Mouse (Mus musculus) neural tube, embryonic 12.5 days (tissue): ENCODE measurements around the gene Atad1. TPM values are rescaled to one million over a fixed set of nuclear protein-coding genes. Genes with fewer than 3 reads are reported as not detected.

Source experiments
- ATAC-seq: fragments of 200-750 bp; cut with Nextera tagmentation; 2 replicates; pipeline ENCODE4 v1.8.0; 2017; ENCODE audit warnings: low read depth, mild to moderate bottlenecking, moderate TSS enrichment, moderate library complexity; ENCODE audit not compliant: low FRiP score
- H3K27ac ChIP-seq: fragments of 300-500 bp; sonication (generic); 2 replicates; pipeline ENCODE4 v1.5.1; 2016
- H3K27me3 ChIP-seq: fragments of 300-500 bp; sonication (generic); replicated peaks from 2 replicates; pipeline ENCODE4 v1.6.1; 2016; ENCODE audit warnings: mild to moderate bottlenecking
- H3K36me3 ChIP-seq: fragments of 300-500 bp; sonication (generic); 2 replicates; pipeline ENCODE4 v1.6.1; 2016; ENCODE audit warnings: mild to moderate bottlenecking
- H3K4me1 ChIP-seq: fragments of 300-500 bp; sonication (generic); 2 replicates; pipeline ENCODE4 v1.6.1; 2016
- H3K4me2 ChIP-seq: fragments of 300-500 bp; sonication (generic); replicated peaks from 2 replicates; pipeline ENCODE4 v1.6.1; 2016; ENCODE audit warnings: mild to moderate bottlenecking
- H3K4me3 ChIP-seq: fragments of 300-500 bp; sonication (generic); 2 replicates; pipeline ENCODE4 v1.5.1; 2016
- H3K9ac ChIP-seq: fragments of 300-500 bp; sonication (generic); 2 replicates; pipeline ENCODE4 v1.6.1; 2016; ENCODE audit warnings: mild to moderate bottlenecking
- H3K9me3 ChIP-seq: fragments of 300-500 bp; sonication (generic); 2 replicates; pipeline ENCODE4 v1.6.1; 2016; ENCODE audit warnings: mild to moderate bottlenecking
- WGBS: fragments of 180-500 bp; shearing (Covaris S2); methylation state at CpG from one replicate; pipeline ENCODE4 v1.1.7; 2016; 5-methylcytosine and 5-hydroxymethylcytosine counted together
- polyA plus RNA-seq: library from polyadenylated mRNA; unstranded; fragments of >200 nt; fragmentation: Nextera tagmentation; extraction: Ambion mirVana; gene quantifications from 2 replicates; pipeline ENCODE4 v1.2.1, GENCODE M21; 2016

The Atad1 gene
- polyA plus RNA-seq, 1 experiment from 2014 or later = 101 TPM

- no peaks in the 10 kb centered on the region for H3K4me1 ChIP-seq
- no peaks in the 10 kb centered on the region for H3K9me3 ChIP-seq
- no peak overlapping the region for H3K27ac ChIP-seq
- no peak for ATAC-seq
- H3K27me3 ChIP-seq = no peaks in the 10 kb centered on the region
- H3K4me2 ChIP-seq = no peak overlapping the region
- no peak overlapping the region for H3K4me3 ChIP-seq
- no peak overlapping the region for H3K9ac ChIP-seq
- WGBS = 73% methylated on average over 5 of the region's 5 CpGs
- H3K36me3 ChIP-seq = 0 out of 2 replicates have a peak, but pooled peaks cover 3% of the 10 kb centered on the region
Observed at GRCm38 (mm10) chr19:32659346-32659745, 80.2 kb downstream of the Atad1 start.

DNA sequence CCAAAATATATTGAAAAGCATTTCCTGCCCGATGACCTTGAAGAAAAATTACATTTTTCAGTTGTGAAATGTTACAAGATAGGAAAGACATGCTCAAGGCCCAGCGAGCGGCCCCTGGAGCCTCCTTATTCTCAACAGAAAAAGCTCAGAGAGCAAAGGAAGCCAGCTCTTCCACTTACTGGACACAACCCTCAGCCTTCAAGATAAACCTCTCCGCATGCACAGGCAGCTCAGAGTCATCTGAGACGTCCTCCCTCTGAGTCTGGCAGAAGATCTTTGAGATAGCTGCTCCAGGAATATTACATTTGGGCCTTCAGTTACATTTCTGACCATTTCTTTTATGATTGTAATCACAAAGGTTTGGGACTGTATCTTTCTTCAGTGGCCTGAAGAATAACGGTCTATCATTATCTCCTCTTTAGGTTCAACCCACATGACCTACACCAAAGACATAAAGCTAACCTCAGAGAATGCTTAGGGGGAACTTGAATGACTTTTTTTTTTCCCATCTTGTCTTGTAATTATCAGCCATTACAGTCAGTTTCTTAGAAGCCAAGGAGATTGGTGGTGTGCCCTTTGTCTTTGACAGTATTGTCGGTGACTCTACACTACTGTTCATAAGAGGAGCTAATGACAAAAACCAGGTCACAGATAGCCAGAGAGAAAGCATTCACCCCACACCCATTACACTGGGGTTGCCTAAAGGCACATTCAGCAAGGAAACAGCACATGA, 85.8 kb downstream of the Atad1 start:
- Histone ChIP-seq H3K4me3 (no peak overlapping the region), H3K4me1 (no peaks in the 10 kb centered on the region), H3K9ac (no peak overlapping the region), H3K27me3 (no peaks in the 10 kb centered on the region), H3K27ac (no peak overlapping the region), H3K9me3 (no peaks in the 10 kb centered on the region), H3K36me3 (no peaks in the 10 kb centered on the region), H3K4me2 (no peak overlapping the region)
- no peak for ATAC-seq
- 92% methylated on average over 7 of the region's 7 CpGs for WGBS

- no peak overlapping the region for H3K4me3 ChIP-seq
- no peaks in the 10 kb centered on the region for H3K9me3 ChIP-seq
- 0 out of 2 replicates have a peak, but pooled peaks cover 4% of the 10 kb centered on the region for H3K4me1 ChIP-seq
- H3K9ac ChIP-seq = no peak overlapping the region
- H3K4me2 ChIP-seq = no peak overlapping the region
- WGBS = 90% methylated on average over 5 of the region's 5 CpGs
- H3K27me3 ChIP-seq = no peaks in the 10 kb centered on the region
- no peak overlapping the region for H3K27ac ChIP-seq
- H3K36me3 ChIP-seq = no peaks in the 10 kb centered on the region
- no peak for ATAC-seq
Observed at GRCm38 (mm10) chr19:32653122-32653521, 86.5 kb downstream of the Atad1 start.

GRCm38 (mm10) chr19:32651046-32651445, 88.5 kb downstream of the Atad1 start:
- 92% methylated on average over 5 of the region's 5 CpGs for WGBS
- Histone ChIP-seq H3K27me3 (no peaks in the 10 kb centered on the region), H3K27ac (no peak overlapping the region), H3K36me3 (no peaks in the 10 kb centered on the region), H3K4me2 (no peak overlapping the region), H3K9me3 (no peaks in the 10 kb centered on the region), H3K9ac (no peak overlapping the region), H3K4me3 (no peak overlapping the region), H3K4me1 (0 out of 2 replicates have a peak, but pooled peaks cover 8% of the 10 kb centered on the region)
- ATAC-seq = no peak

- ATAC-seq = 0 out of 2 replicates have a peak, but pooled peaks have one; percentile 29
- H3K27ac ChIP-seq = no peak overlapping the region
- H3K4me1 ChIP-seq = 0 out of 2 replicates have a peak, but pooled peaks cover 8% of the 10 kb centered on the region
- no peaks in the 10 kb centered on the region for H3K36me3 ChIP-seq
- H3K27me3 ChIP-seq = no peaks in the 10 kb centered on the region
- no peak overlapping the region for H3K4me2 ChIP-seq
- 27% methylated on average over 10 of the region's 10 CpGs for WGBS
- H3K9me3 ChIP-seq = no peaks in the 10 kb centered on the region
- H3K4me3 ChIP-seq = no peak overlapping the region
- H3K9ac ChIP-seq = no peak overlapping the region
Observed at GRCm38 (mm10) chr19:32648019-32648571, 91.5 kb downstream of the Atad1 start.

DNA sequence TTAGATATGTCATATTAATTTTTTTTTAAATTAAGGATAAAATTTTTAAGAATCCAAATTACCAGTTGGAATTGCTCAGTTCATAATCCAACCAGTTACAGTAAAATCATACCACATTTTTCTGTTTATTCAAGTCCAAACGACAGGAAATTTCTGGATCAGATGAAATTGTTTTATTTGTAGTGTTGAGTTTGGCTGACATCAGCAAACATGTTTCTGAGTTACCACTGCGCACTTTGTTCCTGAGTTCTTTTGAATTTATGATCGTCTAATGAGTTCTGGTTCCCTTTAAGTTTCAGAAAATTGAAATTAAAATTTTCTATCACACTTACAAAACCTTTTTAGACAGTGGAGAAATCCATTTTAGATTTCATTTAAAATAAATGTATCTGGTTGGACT, 93.2 kb downstream of the Atad1 start:
- H3K4me3 ChIP-seq = no peak overlapping the region
- no peaks in the 10 kb centered on the region for H3K36me3 ChIP-seq
- H3K27me3 ChIP-seq = no peaks in the 10 kb centered on the region
- 0 out of 2 replicates have a peak, but pooled peaks cover 8% of the 10 kb centered on the region for H3K4me1 ChIP-seq
- no peak overlapping the region for H3K4me2 ChIP-seq
- H3K9me3 ChIP-seq = no peaks in the 10 kb centered on the region
- no peak for ATAC-seq
- no peak overlapping the region for H3K27ac ChIP-seq
- WGBS = 93% methylated on average over 3 of the region's 3 CpGs
- H3K9ac ChIP-seq = no peak overlapping the region

GRCm38 (mm10) chr19:32645939-32646338, 93.6 kb downstream of the Atad1 start:
- no peaks in the 10 kb centered on the region for H3K9me3 ChIP-seq
- no peaks in the 10 kb centered on the region for H3K36me3 ChIP-seq
- WGBS = 92% methylated on average over 7 of the region's 7 CpGs
- no peak overlapping the region for H3K4me3 ChIP-seq
- ATAC-seq = no peak
- no peaks in the 10 kb centered on the region for H3K27me3 ChIP-seq
- no peak overlapping the region for H3K4me2 ChIP-seq
- 0 out of 2 replicates have a peak, but pooled peaks cover 8% of the 10 kb centered on the region for H3K4me1 ChIP-seq
- no peak overlapping the region for H3K27ac ChIP-seq
- H3K9ac ChIP-seq = no peak overlapping the region

GRCm38 (mm10) chr19:32643642-32644041, 95.9 kb downstream of the Atad1 start:
- no peak for ATAC-seq
- 87% methylated on average over 3 of the region's 3 CpGs for WGBS

GRCm38 (mm10) chr19:32641995-32642394, 97.6 kb downstream of the Atad1 start:
- Histone ChIP-seq H3K4me1 (no peaks in the 10 kb centered on the region), H3K4me2 (no peak overlapping the region), H3K27ac (no peak overlapping the region), H3K36me3 (no peaks in the 10 kb centered on the region), H3K27me3 (no peaks in the 10 kb centered on the region), H3K9me3 (no peaks in the 10 kb centered on the region), H3K4me3 (no peak overlapping the region), H3K9ac (no peak overlapping the region)
- no peak for ATAC-seq
- WGBS = 71% methylated on average over 8 of the region's 8 CpGs

More at GRCm38 (mm10) chr19:32643642-32644041, 95.9 kb downstream of the Atad1 start:
- no peaks in the 10 kb centered on the region for H3K36me3 ChIP-seq
- H3K9ac ChIP-seq = no peak overlapping the region
- no peaks in the 10 kb centered on the region for H3K9me3 ChIP-seq
- no peak overlapping the region for H3K4me3 ChIP-seq
- no peaks in the 10 kb centered on the region for H3K27me3 ChIP-seq
- H3K4me2 ChIP-seq = no peak overlapping the region
- H3K4me1 ChIP-seq = 0 out of 2 replicates have a peak, but pooled peaks cover 8% of the 10 kb centered on the region
- H3K27ac ChIP-seq = no peak overlapping the region

GRCm38 (mm10) chr19:32641535-32641934, 98.1 kb downstream of the Atad1 start:
- Histone ChIP-seq H3K9me3 (no peaks in the 10 kb centered on the region), H3K9ac (no peak overlapping the region), H3K4me2 (no peak overlapping the region), H3K27ac (no peak overlapping the region), H3K4me1 (no peaks in the 10 kb centered on the region), H3K4me3 (no peak overlapping the region), H3K36me3 (no peaks in the 10 kb centered on the region), H3K27me3 (no peaks in the 10 kb centered on the region)
- no peak for ATAC-seq
- 93% methylated on average over 7 of the region's 7 CpGs for WGBS

DNA sequence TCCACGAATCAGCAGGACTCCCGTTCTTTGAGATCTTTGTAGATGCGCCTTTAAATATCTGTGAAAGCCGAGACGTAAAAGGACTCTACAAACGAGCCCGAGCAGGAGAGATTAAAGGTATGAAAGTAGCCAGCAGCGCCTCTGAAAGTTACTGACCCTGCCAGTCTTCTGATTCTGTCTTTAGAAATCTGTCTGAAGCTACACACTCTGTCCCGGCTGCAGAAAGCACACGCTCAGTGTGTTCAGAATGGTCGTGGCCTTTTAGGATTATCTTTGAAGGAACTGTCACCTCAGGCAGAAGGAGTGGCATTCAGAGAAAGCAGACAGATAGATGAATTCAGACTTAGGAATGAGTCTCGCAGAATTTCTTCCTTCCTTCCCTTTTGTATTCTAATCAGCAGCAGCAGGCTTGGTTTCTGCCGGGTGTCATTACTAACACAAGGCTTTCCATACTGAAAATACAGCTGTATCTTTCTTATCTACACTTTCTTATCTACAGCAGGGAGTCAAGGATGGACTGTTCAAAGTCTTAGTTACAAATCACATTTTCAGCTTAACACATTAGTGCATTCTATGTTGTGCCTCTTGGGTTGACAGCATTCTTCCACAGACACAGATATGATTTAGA, 101.2 kb downstream of the Atad1 start:
- Histone ChIP-seq H3K27me3 (no peaks in the 10 kb centered on the region), H3K9ac (no peak overlapping the region), H3K4me1 (no peaks in the 10 kb centered on the region), H3K9me3 (no peaks in the 10 kb centered on the region), H3K27ac (no peak overlapping the region), H3K36me3 (no peaks in the 10 kb centered on the region), H3K4me2 (no peak overlapping the region), H3K4me3 (no peak overlapping the region)
- no peak for ATAC-seq
- 79% methylated on average over 13 of the region's 13 CpGs for WGBS
